Mouse (Mus musculus) heart, adult 18-20 months (tissue): ENCODE results near the gene Chpf. TPM values are rescaled to one million over a fixed set of nuclear protein-coding genes. Genes with fewer than 3 reads are reported as not detected.

ENCODE experiments used
- DNase-seq, 2 experiments: peaks; one replicate each; pipeline ENCODE4 v3.0.0; 2021 to 2022; ENCODE audit warnings: mixed read lengths in 1 of 2
- total RNA-seq, 2 experiments: library from RNA; stranded (reverse); gene quantifications; 2 replicates each; pipeline ENCODE4 v1.2.3; 2021

Chpf gene
- total RNA-seq, 2 experiments from 2014 or later: 22.0 to 22.4 TPM

DNA sequence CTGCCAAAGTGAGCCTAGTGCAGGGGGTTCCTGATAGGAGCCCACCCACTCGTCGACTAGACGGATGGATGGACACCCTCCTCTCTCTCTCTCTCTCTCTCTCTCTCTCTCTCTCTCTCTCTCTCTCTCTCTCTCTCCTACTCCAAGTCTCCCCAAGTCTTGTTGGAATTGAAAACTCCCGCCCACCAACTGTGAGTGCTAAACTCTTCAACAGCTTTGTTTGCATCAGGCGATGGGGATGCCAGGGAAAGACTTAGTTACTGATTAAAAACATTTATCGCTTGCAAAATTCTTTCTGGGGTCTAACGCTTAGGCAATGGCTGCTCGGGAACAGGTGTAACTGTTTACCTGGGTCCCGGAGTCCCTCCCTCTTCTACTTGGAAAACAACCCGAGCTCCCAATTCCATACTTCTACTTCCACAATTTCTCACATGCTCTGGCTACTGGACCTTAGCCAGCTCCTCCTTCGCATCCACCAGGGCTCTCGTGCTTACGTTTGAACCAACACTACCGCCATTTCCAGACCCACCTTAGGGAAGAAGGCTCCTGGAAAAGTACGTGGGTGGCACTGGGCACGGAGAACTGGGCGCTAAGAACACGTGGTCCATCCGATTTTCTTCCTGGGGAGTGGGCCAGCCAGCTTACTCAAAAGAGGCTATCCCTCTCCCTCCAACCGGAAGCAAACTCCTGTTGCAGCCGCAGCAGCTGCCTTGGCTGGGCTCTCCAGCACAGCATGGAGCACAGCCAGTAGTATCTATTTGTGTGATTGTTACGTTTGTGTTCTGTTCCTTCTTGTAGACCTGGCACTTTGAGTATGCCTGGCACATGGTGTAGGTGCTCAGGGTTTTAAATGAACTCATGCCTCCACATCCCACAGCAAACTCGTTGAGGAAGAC, 20.1 kb downstream of the Chpf start:
- peak; percentile 53 to 63 for DNase-seq

- peak; percentile 52 to 58 for DNase-seq
These were observed 20.9 kb downstream of the Chpf start for GRCm38 (mm10) chr1:75458025-75458788.

DNA sequence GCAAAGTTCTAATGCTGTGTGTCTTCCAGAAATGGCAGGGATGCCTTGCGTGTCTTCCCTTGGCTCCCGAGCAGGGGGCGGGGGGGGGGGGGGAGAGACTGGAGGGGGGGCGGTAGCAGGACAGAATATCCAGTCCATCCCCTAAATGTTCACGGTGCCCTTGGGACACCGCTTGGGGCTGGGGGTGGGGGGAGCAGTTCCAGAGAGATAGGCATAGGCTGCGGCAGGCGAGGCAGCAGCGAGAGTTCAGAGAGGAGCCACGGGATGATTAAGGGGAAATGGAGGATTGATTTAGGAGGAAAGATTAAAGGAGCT, 21.4 kb downstream of the Chpf start:
- no peak for DNase-seq

GRCm38 (mm10) chr1:75456746-75457564, 22.2 kb downstream of the Chpf start:
- DNase-seq: no peak

DNA sequence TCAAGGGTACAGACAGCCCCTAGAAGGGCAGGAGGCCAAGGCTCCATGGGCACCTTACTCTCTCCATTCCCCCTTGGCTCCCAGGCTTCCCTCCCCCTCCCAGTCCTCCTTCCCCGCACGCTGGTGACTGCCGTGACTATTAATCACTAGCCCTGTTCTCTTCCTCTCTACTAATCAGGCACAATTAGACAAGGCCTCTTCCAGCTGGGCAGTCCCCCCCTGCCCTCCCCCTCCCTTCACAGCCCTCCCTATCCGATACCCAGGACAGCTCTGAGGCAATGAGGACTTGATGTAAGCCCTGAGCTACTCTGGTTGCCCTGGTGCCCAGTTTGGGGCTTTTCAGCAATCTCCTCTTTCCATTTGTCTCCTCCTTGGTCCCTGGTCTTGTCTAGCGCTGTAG, 23.2 kb downstream of the Chpf start:
- DNase-seq: no peak

- DNase-seq: no peak
These were observed 23.7 kb downstream of the Chpf start for GRCm38 (mm10) chr1:75455433-75455832.

GRCm38 (mm10) chr1:75451900-75452299, 27.2 kb downstream of the Chpf start:
- DNase-seq: no peak

- no peak for DNase-seq
These were observed 28.6 kb downstream of the Chpf start, which contains the start of gene Asic4 for GRCm38 (mm10) chr1:75450314-75451005. TSS of gene Asic4 (plus strand) at chr1:75450436.

GRCm38 (mm10) chr1:75449377-75450135, 29.6 kb downstream of the Chpf start:
- no peak for DNase-seq

DNA sequence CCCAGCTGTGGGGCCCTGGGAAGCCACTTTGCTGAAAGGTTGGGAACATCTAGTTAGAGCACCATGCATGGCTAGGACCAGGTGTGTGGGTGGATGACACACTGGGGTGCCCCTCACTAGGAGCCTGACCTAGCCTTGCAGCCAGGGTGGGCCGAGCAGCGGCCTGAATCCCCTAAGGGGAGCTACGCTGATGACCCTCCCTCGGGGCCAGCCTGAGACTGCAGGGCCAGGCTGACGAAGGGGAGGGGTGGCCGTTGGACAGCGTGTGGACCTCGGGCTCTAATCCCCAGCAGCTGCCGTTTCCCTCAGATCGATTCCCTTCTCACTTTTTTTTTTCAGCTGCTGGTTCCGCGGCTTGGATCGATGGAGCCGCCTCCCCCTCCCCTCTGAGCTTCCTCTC, 30.2 kb downstream of the Chpf start:
- DNase-seq: no peak

DNA sequence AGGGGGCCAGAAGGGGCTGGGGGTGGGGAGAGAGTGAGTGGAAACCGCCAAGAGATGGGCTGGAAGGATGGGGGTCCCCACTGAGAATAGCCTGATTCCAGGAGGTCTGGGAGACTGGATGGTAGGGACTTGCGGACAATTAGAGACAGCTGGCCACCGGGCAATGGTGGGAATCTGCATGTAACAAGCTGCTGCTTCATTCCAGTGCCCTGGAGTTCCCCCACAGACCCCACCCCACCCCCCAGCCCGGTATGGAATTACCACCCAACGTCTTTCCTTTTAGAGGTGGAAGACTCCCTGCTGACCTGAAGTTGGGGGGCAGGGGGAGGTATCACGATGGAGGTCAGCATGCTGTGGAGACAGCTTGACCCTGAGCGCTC, 31.1 kb downstream of the Chpf start:
- DNase-seq: no peak

GRCm38 (mm10) chr1:75447265-75448051, 31.6 kb downstream of the Chpf start:
- no peak for DNase-seq

DNA sequence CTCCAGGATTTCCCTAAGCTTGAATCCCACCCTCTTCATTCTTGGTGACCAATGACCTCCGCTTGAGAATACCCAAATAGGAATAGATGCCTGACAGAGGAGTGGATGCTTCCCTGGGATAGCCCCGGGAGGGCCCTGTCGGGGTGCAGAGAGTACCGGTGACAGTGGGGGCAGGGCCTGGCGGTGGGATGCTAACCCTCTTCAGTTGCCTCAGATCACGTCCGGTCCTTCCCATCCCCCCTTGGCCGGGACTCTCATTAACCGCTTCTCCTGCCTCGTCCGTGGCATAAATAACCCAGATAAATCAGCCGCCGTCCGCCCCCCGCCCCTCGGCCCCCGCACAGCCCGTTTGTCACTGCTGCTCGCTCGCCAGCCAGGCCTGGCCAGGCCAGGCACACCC, 32.5 kb downstream of the Chpf start:
- DNase-seq: no peak

DNA sequence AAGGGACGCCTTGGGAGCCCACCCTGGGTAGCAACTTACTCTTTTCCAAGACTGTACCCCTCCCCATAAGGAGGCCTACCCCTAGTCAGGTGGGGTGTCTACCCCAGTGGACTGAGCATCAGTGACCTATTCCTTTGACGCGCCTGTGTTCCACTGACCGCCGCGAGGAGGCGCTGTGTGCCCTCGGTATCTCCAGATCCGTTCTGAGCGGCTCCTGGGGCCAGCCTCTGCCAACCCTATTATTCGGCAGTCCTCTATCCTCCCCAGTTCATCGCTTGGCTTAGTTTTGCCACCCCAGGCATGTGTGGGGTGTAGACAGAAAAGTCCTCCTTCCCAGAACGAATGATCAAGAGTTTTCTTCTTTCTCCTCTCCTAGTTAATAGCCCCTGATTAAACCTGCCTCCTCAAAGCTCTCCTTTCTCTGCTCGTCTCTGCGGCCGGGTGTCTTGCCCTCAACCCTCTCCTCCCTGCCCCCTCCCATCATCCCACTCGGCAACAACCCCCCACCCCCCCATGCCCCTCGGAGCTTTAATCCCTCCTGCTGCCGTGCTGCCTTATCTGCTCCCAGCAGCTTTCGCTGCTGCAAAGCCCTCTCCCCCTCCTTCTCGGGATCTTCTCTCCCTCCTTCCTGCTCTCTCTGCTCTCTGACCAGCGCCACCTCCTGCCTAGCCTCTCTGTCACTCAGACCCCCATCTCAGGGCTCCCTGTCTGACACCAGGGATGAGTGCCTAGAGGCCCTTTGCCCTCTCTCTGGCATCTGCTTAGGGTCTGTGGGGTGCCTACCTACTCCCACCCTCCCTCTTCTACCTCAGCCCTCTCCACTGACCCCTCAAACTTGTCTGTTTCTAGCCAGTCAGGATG, 33.1 kb downstream of the Chpf start:
- peak; percentile 67 to 86 for DNase-seq

DNA sequence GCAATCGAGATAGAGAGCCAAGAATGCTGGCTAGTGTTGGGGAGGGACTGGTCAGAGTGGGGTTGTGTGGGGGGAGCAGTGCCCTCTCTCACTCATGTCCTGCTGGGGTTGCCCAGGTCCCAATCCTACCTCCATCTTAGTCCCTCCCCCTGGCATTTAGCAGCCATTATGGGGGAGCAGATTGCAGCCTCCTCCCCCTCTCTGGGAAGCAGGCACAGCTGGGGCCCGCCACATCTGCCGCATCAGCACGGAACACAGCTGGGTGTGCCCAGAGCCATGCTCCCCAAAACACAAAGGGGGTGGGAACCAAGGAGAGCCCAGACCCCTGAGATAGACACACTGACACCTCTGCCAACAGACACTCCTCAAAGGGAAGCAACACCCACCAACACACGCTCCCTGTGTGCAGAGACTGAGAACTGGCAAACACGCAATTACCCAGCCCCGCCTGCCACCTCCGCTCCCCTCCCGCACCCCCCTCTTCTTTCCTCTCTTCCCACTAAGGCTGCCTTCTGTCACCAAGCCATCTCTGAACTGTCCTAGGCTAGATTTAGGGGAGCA, 33.9 kb downstream of the Chpf start:
- no peak for DNase-seq

DNA sequence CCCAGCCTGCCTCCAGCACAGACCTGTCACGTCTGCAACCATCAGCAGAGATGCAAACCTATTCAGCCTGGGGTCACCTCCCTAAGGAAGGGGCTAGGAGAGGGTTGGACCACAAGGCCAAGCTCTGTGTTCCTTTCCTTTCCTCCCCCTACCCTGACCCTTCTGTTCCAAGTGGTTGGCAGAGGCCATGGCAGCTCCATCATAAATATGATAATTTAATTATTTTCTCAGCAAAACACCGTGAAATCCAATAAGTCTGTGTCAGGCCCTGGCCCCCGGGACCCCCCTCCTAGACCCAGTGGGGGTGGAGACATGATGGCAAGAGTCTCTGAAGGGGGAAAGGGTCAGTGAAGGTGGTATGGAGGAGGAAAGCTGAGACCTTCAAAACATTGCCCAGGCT, 34.9 kb downstream of the Chpf start:
- no peak for DNase-seq

- DNase-seq: no peak
These were observed 35.7 kb downstream of the Chpf start for GRCm38 (mm10) chr1:75443247-75444024.

DNA sequence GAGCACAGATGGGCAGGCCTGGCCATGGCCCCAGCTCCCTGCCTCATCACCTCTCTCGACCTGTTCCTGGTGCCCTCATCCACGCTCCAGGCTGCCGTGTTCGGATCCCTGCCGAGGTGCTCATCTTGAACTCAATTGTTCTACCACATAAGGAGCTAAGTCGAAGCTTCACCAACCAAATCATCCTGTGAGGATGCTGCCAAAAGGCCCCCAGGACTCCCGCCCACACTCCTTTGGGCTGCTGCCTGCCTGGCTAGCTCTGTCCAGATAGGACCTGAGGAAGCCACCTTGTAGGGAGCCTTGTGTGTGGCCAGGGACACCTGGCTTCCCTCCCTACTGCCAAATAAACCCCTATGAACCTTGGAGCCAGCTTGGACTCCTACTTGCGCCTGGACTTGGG, 36.3 kb downstream of the Chpf start:
- no peak for DNase-seq
